Mouse (Mus musculus): ENCODE results near the gene Surf4. TPM values are rescaled to one million over a fixed set of nuclear protein-coding genes. Genes with fewer than 3 reads are reported as not detected.
"Not testable (repeated sequence)": the region's sequence is repeated elsewhere in the genome, so short reads cannot be mapped to it uniquely, and the experiment has no call there.

Surf4 gene
- total RNA-seq, 2 experiments from 2014 or later: 17.2 to 38.6 TPM

DNA sequence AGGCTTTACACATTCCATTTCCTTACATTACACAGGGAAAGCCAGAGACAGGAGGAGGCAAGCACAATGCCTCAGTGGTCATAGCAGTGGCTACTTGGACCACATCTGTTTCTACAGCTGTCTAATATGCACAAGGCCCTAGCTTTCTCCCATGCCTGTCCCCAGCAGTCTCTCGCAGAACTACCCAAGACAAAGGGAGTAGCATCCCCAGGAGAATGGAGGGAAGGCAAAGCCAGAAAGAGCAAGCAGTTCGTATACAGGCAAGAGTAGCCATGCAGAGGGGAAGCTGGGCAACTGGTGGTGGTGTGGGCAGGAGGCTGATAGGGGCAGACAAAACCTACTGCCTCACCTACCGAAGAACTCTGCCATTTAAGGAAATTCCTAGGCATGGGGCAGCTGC lies 27.3 kb downstream of the Surf4 start:
- no peak for ATAC-seq (replicated peaks; ENCODE audit: low FRiP score, poor library complexity, severe bottlenecking)

DNA sequence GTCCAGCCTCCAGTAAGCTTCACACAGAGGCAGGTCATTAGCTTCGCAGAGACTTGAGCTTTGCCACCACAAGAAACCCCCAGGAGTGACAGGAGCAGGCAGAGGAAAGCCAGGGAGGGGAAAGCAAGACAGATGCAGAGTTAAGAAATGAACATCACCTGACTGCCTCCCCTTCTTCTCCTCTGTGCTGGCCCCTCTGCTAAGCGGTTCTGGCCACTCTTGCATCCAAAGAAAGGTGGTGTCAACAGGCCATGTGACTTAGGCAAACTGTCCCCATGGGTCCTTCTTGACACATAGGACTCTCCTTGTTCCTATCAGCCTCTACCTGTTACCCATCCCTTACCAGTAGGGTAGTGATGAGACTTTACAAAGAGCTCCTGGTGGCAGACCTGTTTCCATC lies 27.8 kb downstream of the Surf4 start:
- no peak for ATAC-seq (replicated peaks; ENCODE audit: low FRiP score, poor library complexity, severe bottlenecking)

DNA sequence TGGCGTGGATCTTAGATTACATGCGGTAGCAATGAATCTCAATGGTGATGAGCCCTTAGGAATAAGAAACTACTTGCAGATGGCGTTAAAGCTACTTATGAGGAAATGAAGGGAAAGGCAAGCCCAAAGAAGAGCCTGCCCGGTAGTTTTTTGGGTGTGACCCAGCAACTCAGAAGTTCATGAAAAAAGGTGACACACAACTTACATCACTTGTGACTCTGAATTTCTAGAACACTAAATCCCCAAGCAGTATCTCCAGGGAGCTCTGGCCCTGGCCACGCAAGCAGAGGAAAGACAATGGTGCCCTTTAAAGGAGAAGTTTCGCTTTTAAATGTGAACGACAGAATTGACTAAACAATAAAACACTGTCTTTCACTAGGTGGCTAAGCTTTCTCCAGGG lies 30.4 kb downstream of the Surf4 start:
- no peak for ATAC-seq (replicated peaks; ENCODE audit: low FRiP score, poor library complexity, severe bottlenecking)

DNA sequence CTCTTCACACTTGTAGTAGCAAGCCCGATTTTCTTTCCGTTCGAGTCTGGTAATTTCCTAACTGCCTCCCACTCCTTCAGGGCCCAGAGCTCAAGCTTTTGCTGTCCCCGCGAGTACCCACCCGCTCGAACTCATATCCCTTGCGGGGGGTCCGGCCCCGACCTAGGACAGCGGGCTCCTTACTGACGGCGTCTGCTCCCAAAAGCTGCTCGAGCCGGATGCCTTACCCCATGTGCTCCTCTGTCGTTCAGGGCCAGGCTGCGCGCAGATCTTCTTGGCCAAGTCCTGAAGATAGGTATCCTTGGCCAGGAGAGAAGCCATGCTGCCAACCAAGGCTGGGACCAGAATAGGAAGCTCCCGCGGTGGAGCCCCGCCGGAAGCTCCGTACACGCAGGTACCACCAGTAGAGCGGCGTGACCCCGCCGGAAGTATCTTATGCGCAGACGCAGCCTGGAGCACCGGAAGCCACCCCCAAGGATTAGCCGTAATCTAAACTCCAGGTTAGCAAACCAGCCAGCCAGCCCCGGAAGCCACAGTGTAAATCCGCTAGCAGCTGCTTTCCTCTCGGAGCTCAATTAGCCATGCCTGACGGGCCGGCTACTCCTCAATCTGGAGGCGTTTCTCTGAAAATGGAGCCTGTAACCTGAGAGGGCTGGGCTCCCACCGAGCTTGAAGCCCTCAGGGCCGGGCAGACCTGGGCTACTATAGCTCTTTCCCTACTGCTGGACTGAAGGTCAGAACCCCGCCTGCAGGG lies 31.1 kb downstream of the Surf4 start, which contains the start of gene Surf6:
Gene Surf6 (minus strand): TSS at position 413 of the 754 bp plus-strand sequence.
- ATAC-seq (replicated peaks; ENCODE audit: low FRiP score, poor library complexity, severe bottlenecking): peak; percentile 93

DNA sequence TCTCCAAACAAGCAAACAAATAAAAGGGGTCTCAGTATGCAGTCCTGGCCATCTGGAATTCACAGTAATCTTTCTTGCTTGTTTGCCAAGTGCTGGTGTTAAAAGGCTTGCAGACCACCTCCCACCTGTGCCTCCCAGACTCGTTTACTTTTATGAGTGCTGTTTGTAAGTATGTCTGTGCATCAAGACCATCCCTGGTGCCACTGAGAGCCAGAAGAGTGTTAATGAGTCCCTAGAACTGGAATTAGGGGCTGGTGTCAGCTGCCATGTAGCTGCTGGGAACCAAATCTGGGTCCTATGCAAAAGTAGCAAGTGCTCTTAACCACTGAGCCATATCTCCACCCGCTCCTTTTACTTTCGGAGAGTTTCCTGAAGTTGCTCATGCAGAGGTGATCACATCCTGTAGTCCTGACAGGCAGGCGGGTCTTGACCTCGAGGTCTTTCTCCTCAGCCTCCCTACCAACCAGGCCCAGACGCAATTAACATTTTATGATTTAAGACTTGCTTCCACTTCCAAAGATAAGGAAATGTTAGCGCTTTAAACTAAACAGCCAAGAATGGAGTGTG lies 31.8 kb downstream of the Surf4 start:
- ATAC-seq (replicated peaks; ENCODE audit: low FRiP score, poor library complexity, severe bottlenecking): no peak

DNA sequence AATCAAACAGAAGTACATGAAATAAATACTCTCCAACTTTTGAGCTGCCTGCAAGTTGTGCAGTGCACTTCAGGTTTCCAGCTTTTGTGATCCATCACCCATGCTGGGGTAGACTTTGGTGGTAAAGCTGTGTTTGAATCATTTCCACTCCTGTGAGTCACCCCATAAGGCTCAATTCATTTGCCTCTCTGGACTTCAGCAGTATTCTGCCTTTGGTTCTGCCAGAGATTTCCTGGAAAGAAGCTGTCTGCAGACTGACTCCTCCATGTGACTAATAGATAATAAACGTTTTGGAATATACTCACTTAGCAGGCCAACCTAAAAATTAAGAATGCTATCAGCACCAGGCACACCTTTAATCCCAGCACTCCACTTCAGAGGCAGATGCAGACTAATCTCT lies 33.0 kb downstream of the Surf4 start:
- no peak for ATAC-seq (replicated peaks; ENCODE audit: low FRiP score, poor library complexity, severe bottlenecking)

DNA sequence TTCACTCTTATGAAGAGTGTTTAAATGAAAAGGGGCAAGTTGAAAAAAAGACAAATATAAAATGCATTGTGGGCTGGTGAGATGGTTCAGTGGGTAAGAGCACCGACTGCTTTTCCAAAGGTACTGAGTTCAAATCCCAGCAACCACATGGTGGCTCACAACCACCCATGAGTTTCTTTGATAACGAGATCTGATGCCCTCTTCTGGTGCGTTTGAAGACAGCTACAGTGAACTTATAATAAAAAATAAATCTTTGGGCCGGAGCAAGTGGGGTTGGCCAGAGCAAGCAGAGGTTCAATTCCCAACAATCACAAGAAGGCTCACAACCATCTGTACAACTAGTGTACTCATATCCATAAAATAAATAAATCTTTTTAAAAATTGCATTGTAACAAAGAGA lies 37.8 kb downstream of the Surf4 start:
- ATAC-seq (replicated peaks; ENCODE audit: low FRiP score, poor library complexity, severe bottlenecking): no peak

DNA sequence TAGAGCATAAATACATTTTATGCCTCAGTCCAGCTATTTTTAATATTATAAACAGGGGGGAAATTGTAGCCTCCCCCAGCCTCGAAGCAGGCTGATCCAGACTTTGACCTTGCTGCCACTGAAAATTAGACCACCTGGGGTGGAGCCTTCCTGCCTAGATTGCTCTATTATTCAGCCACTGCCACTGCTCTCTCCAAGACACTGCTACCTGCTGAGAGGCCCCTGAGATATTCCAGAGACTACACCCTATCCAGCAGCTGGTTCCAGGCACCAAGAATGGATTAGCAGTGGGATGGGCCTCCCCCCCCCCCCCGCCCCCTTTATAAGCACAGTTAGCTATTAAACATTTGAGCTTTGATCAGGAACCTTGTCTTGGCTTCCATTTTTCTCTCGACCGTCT lies 47.6 kb downstream of the Surf4 start:
- not testable (repeated sequence) for ATAC-seq (replicated peaks; ENCODE audit: low FRiP score, poor library complexity, severe bottlenecking)

DNA sequence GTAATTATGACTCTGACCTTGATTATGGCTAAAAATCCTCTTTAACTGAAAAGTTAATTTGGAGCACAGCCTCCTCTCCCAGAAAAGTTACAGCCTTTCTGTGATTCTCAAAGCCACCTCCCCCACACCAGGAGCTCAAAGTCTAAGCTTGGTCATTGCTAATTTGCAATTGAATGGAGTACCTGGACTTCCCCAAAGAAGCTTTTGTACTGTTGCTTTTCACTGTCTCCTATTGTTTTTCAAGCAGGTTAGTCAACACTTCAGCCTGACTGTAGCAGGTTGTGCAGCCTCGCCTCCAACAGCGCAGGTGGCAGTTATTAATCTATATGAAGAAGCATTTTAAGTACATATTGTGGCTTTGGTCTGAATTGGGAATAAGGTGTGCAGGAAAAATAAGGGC lies 48.2 kb downstream of the Surf4 start:
- ATAC-seq (replicated peaks; ENCODE audit: low FRiP score, poor library complexity, severe bottlenecking): not testable (repeated sequence)

DNA sequence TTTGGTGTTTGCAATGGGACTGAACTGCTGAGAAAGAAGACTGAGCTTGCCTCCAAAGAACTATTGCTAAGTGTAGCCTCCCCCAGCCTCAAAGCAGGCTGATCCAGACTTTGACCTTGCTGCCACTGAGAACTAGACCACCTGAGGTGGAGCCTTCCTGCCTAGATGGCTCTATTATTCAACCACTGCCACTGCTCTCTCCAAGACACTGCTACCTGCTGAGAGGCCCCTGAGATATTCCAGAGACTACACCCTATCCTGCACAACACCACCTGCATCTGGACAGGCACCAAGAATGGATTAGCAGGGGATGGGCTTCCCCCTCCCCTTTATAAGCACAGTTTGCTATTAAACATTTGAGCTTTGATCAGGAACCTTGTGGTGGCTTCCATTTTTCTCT lies 55.2 kb downstream of the Surf4 start:
- no peak for ATAC-seq (replicated peaks; ENCODE audit: low FRiP score, poor library complexity, severe bottlenecking)

DNA sequence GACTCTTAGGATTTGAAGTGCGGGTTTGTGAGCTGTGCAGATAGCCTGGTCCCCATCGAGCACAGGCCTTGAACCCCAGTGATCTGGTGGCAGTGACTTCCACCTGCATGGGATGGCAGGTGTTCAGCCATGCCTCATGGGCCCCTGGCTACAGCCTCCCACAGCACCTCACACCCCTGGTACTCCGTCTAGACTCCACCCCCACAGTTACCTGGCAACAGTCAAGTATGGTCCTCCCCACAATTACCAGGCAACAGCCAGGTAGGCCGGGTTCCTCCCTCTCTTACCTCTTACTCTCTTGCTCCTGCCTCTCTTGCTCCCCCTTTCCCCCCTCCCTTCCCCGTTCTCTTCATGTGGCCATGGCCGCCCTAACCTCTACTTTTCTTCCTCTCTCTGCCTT lies 63.1 kb downstream of the Surf4 start:
- ATAC-seq (replicated peaks; ENCODE audit: low FRiP score, poor library complexity, severe bottlenecking): no peak

Other genes with a start within 250 kb of the Surf4 start
- gene Abo, start 68.9 kb downstream of the Surf4 start, total RNA-seq (2015; ENCODE audit: low replicate concordance): not detected in 2 replicates
- gene Abo, start 68.9 kb downstream of the Surf4 start, total RNA-seq (2017; ENCODE audit: low replicate concordance): not detected in 2 replicates
- gene Surf6, start 31.0 kb downstream of the Surf4 start, total RNA-seq (2015; ENCODE audit: low replicate concordance): 1.4 and 2.1 TPM in 2 replicates
- 3.5 and 6.3 TPM in 2 replicates for gene Surf6, start 31.0 kb downstream of the Surf4 start, total RNA-seq (2017; ENCODE audit: low replicate concordance)
- 0.84 and 5.4 TPM in 2 replicates for gene Med22, start 23.3 kb downstream of the Surf4 start, total RNA-seq (2015; ENCODE audit: low replicate concordance)
- gene Med22, start 23.3 kb downstream of the Surf4 start, total RNA-seq (2017; ENCODE audit: low replicate concordance): 2.6 and 9.0 TPM in 2 replicates
- gene Rpl7a, start 23.2 kb downstream of the Surf4 start, total RNA-seq (2015; ENCODE audit: low replicate concordance): 717 and 721 TPM in 2 replicates
- gene Rpl7a, start 23.2 kb downstream of the Surf4 start, total RNA-seq (2017; ENCODE audit: low replicate concordance): 417 and 478 TPM in 2 replicates
- gene Surf2, start 17.6 kb downstream of the Surf4 start, total RNA-seq (2015; ENCODE audit: low replicate concordance): 6.5 and 7.1 TPM in 2 replicates
- 5.3 and 11.8 TPM in 2 replicates for gene Surf2, start 17.6 kb downstream of the Surf4 start, total RNA-seq (2017; ENCODE audit: low replicate concordance)
- 41.1 and 42.3 TPM in 2 replicates for gene Surf1, start 17.4 kb downstream of the Surf4 start, total RNA-seq (2015; ENCODE audit: low replicate concordance)
- 13.5 and 16.5 TPM in 2 replicates for gene Surf1, start 17.4 kb downstream of the Surf4 start, total RNA-seq (2017; ENCODE audit: low replicate concordance)
- gene Stkld1, start 119 bp upstream of the Surf4 start, total RNA-seq (2015; ENCODE audit: low replicate concordance): not detected in 2 replicates
- not detected in 2 replicates for gene Stkld1, start 119 bp upstream of the Surf4 start, total RNA-seq (2017; ENCODE audit: low replicate concordance)
- gene Rexo4, start 30.5 kb upstream of the Surf4 start, total RNA-seq (2015; ENCODE audit: low replicate concordance): 21.8 and 27.4 TPM in 2 replicates
- gene Rexo4, start 30.5 kb upstream of the Surf4 start, total RNA-seq (2017; ENCODE audit: low replicate concordance): 28.0 and 58.3 TPM in 2 replicates
- gene Adamts13, start 39.5 kb upstream of the Surf4 start, total RNA-seq (2015; ENCODE audit: low replicate concordance): not detected in 2 replicates
- not detected in 2 replicates for gene Adamts13, start 39.5 kb upstream of the Surf4 start, total RNA-seq (2017; ENCODE audit: low replicate concordance)
- 4.0 and 6.7 TPM in 2 replicates for gene Cacfd1, start 76.0 kb upstream of the Surf4 start, total RNA-seq (2015; ENCODE audit: low replicate concordance)
- gene Cacfd1, start 76.0 kb upstream of the Surf4 start, total RNA-seq (2017; ENCODE audit: low replicate concordance): 1.1 and 2.1 TPM in 2 replicates
- gene Slc2a6, start 94.1 kb upstream of the Surf4 start, total RNA-seq (2015; ENCODE audit: low replicate concordance): 1.4 TPM in 1 of 2 replicates, not detected in the other
- gene Slc2a6, start 94.1 kb upstream of the Surf4 start, total RNA-seq (2017; ENCODE audit: low replicate concordance): 0.68 and 2.2 TPM in 2 replicates
- gene Mymk, start 138.3 kb upstream of the Surf4 start, total RNA-seq (2015; ENCODE audit: low replicate concordance): not detected in 2 replicates
- not detected in 2 replicates for gene Mymk, start 138.3 kb upstream of the Surf4 start, total RNA-seq (2017; ENCODE audit: low replicate concordance)
- not detected in 2 replicates for gene Adamtsl2, start 145.5 kb upstream of the Surf4 start, total RNA-seq (2015; ENCODE audit: low replicate concordance)
- not detected in 2 replicates for gene Adamtsl2, start 145.5 kb upstream of the Surf4 start, total RNA-seq (2017; ENCODE audit: low replicate concordance)
- not detected in 2 replicates for gene Fam163b, start 208.6 kb upstream of the Surf4 start, total RNA-seq (2015; ENCODE audit: low replicate concordance)
- not detected in 2 replicates for gene Fam163b, start 208.6 kb upstream of the Surf4 start, total RNA-seq (2017; ENCODE audit: low replicate concordance)
- gene Dbh, start 231.3 kb upstream of the Surf4 start, total RNA-seq (2015; ENCODE audit: low replicate concordance): not detected in 2 replicates
- not detected in 2 replicates for gene Dbh, start 231.3 kb upstream of the Surf4 start, total RNA-seq (2017; ENCODE audit: low replicate concordance)